Mouse (Mus musculus) neural tube, embryonic 11.5 days (tissue): ENCODE measurements at regions not wholly inside any gene's neighbourhood (a gene's known extent, or its start where the extent isn't known, plus 50 kb on each side); places are given as distances from the start of the nearest gene placed in this dataset.

ENCODE experiments used
- ATAC-seq: fragments of 200-750 bp; cut with Nextera tagmentation; 2 replicates; pipeline ENCODE4 v1.8.0; 2017; ENCODE audit warnings: moderate number of reproducible peaks, mild to moderate bottlenecking, moderate TSS enrichment, moderate library complexity; ENCODE audit not compliant: insufficient read depth, low FRiP score, low TSS enrichment
- DNase-seq: peaks from one replicate; pipeline ENCODE4 v3.0.0-alpha.2; 2015; ENCODE audit warnings: low spot score
- H3K27ac ChIP-seq: fragments of 300-500 bp; sonication (generic); 2 replicates; pipeline ENCODE4 v1.5.1; 2014; ENCODE audit warnings: low read depth, mild to moderate bottlenecking, low read length
- H3K27me3 ChIP-seq: fragments of 300-500 bp; sonication (generic); 2 replicates; pipeline ENCODE4 v1.6.1; 2014; ENCODE audit warnings: mild to moderate bottlenecking, low read length, mixed read lengths; ENCODE audit not compliant: control insufficient read depth, insufficient read depth
- H3K36me3 ChIP-seq: fragments of 300-500 bp; sonication (generic); 2 replicates; pipeline ENCODE4 v1.6.1; 2014; ENCODE audit warnings: mild to moderate bottlenecking, low read length, moderate library complexity, mixed read lengths; ENCODE audit not compliant: control insufficient read depth, insufficient read depth
- H3K4me1 ChIP-seq: fragments of 300-500 bp; sonication (generic); 2 replicates; pipeline ENCODE4 v1.6.1; 2014; ENCODE audit warnings: low read length, mixed read lengths; ENCODE audit not compliant: control insufficient read depth, insufficient read depth
- H3K4me2 ChIP-seq: fragments of 300-500 bp; sonication (generic); 2 replicates; pipeline ENCODE4 v1.6.1; 2014; ENCODE audit warnings: low read depth, mild to moderate bottlenecking, moderate library complexity
- H3K4me3 ChIP-seq: fragments of 300-500 bp; sonication (generic); 2 replicates; pipeline ENCODE4 v1.5.1; 2014; ENCODE audit warnings: low read depth, low read length
- H3K9ac ChIP-seq: fragments of 300-500 bp; sonication (generic); 2 replicates; pipeline ENCODE4 v1.6.1; 2014; ENCODE audit warnings: mild to moderate bottlenecking, low read length
- H3K9me3 ChIP-seq: fragments of 300-500 bp; sonication (generic); 2 replicates; pipeline ENCODE4 v1.6.1; 2016; ENCODE audit warnings: low read length; ENCODE audit not compliant: control insufficient read depth
- WGBS: fragments of 180-500 bp; shearing (Covaris S2); extraction: QIAGEN DNeasy Blood & Tissue Kit; methylation state at CpG from one replicate; pipeline ENCODE4 v1.1.7; 2014; 5-methylcytosine and 5-hydroxymethylcytosine counted together

GRCm38 (mm10) chr13:70127310-70127709 lies 325.1 kb downstream of the Med10 start:
- Histone ChIP-seq H3K4me2 (no peak overlapping the region), H3K27ac (no peak overlapping the region), H3K4me3 (no peak overlapping the region), H3K9me3 (no peaks in the 10 kb centered on the region), H3K27me3 (no peaks in the 10 kb centered on the region), H3K4me1 (0 out of 2 replicates have a peak, but pooled peaks cover 7% of the 10 kb centered on the region), H3K9ac (no peak overlapping the region), H3K36me3 (no peaks in the 10 kb centered on the region)
- ATAC-seq (no peak), DNase-seq (no peak)
- WGBS = 89% methylated on average over 4 of the region's 4 CpGs

DNA sequence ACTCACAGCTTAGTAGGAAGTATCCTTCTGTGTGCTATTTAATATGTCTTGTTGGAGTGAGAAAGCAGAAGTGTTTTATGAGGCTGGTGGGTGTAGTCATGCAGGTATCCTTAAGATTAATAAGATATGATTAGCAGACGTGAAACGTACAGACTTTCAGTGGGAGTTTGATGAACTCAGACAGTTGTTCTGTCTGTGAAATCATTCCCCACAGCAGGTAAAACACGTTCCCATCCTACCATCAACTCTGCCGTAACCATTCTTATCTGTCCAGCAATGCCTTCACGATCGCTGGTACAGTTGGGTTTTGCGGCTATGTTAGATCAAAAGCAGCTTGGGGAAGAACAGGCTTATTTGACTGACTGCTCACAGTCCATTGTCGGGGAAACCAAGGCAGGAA lies 332.3 kb downstream of the Med10 start:
- ATAC-seq (no peak), DNase-seq (no peak)
- no peak overlapping the region for H3K9ac ChIP-seq
- H3K4me2 ChIP-seq = no peak overlapping the region
- H3K4me3 ChIP-seq = no peak overlapping the region
- H3K9me3 ChIP-seq = no peaks in the 10 kb centered on the region
- 91% methylated on average over 8 of the region's 8 CpGs for WGBS
- H3K4me1 ChIP-seq = no peaks in the 10 kb centered on the region
- H3K36me3 ChIP-seq = no peaks in the 10 kb centered on the region
- H3K27ac ChIP-seq = no peak overlapping the region
- H3K27me3 ChIP-seq = no peaks in the 10 kb centered on the region

DNA sequence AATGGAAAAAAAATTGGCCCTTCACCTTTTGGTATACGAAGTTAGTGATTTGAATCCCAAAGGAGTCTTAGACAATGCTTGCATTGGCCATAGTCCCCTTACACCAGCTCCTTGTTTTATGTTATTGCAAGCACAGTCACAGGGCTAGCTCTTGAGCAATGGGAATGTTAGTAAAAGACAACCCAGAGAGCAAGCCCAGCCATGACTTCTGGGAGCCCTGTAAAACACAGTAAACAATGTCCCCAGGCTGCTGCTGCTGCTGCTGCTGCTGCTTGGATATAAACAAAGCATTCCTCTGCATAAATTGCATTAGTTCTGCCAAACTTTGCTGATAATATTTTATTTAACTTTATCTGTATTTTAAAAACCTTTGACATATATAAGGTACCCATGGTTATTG lies 334.0 kb downstream of the Med10 start:
- H3K4me1 ChIP-seq = no peaks in the 10 kb centered on the region
- ATAC-seq (no peak), DNase-seq (no peak)
- no peaks in the 10 kb centered on the region for H3K27me3 ChIP-seq
- H3K4me3 ChIP-seq = no peak overlapping the region
- 78% methylated on average over 1 of the region's 1 CpGs for WGBS
- no peaks in the 10 kb centered on the region for H3K9me3 ChIP-seq
- no peak overlapping the region for H3K9ac ChIP-seq
- H3K4me2 ChIP-seq = no peak overlapping the region
- H3K27ac ChIP-seq = no peak overlapping the region
- H3K36me3 ChIP-seq = no peaks in the 10 kb centered on the region

GRCm38 (mm10) chr13:70144461-70144860 lies 342.3 kb downstream of the Med10 start:
- Histone ChIP-seq H3K9me3 (no peaks in the 10 kb centered on the region), H3K27me3 (no peaks in the 10 kb centered on the region), H3K27ac (no peak overlapping the region), H3K36me3 (no peaks in the 10 kb centered on the region), H3K4me3 (no peak overlapping the region), H3K4me2 (no peak overlapping the region), H3K9ac (no peak overlapping the region), H3K4me1 (0 out of 2 replicates have a peak, but pooled peaks cover 1% of the 10 kb centered on the region)
- no peak for DNase-seq
- no peak for ATAC-seq
- WGBS = 91% methylated on average over 4 of the region's 4 CpGs

DNA sequence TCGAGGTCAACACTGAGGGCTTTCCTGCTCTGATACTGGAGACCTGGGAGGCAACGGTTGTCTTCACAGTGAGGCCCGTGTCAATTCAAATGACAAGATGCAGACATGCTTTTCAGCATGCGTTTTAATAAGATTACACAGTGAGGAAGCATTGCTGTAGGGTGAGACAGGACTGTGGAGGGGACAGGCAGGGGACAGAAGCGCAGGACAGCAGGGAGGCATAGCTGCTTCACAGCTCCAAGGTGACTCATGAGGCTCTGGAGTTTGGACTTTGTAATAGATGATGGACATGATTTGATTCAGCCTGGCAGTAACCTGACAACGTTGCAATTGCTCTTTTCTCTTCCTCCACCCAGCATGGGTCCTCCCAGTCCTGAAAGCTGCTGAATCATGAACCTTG lies 343.3 kb downstream of the Med10 start:
- DNase-seq = no peak
- H3K4me3 ChIP-seq = no peak overlapping the region
- ATAC-seq = no peak
- no peaks in the 10 kb centered on the region for H3K27me3 ChIP-seq
- H3K4me1 ChIP-seq = 0 out of 2 replicates have a peak, but pooled peaks cover 3% of the 10 kb centered on the region
- H3K27ac ChIP-seq = no peak overlapping the region
- no peak overlapping the region for H3K4me2 ChIP-seq
- H3K36me3 ChIP-seq = no peaks in the 10 kb centered on the region
- H3K9me3 ChIP-seq = no peaks in the 10 kb centered on the region
- 72% methylated on average over 6 of the region's 6 CpGs for WGBS
- no peak overlapping the region for H3K9ac ChIP-seq

GRCm38 (mm10) chr13:70149041-70149898 lies 347.1 kb downstream of the Med10 start:
- no peak for DNase-seq

GRCm38 (mm10) chr13:70149899-70150184 lies 347.6 kb downstream of the Med10 start:
- 0 out of 2 replicates have a peak, but pooled peaks cover 3% of the 10 kb centered on the region for H3K4me1 ChIP-seq
- no peak for DNase-seq
- no peak overlapping the region for H3K9ac ChIP-seq
- H3K4me3 ChIP-seq = no peak overlapping the region
- no peaks in the 10 kb centered on the region for H3K27me3 ChIP-seq
- H3K27ac ChIP-seq = no peak overlapping the region
- 0 out of 2 replicates have a peak, but pooled peaks have one; percentile 16 for ATAC-seq
- no peak overlapping the region for H3K4me2 ChIP-seq
- H3K9me3 ChIP-seq = no peaks in the 10 kb centered on the region; the same call in 1 of the 2 replicates
- H3K36me3 ChIP-seq = no peaks in the 10 kb centered on the region
- WGBS = 30% methylated on average over 10 of the region's 10 CpGs

More at GRCm38 (mm10) chr13:70149041-70149898, 347.1 kb downstream of the Med10 start:
- Histone ChIP-seq H3K4me2 (no peak overlapping the region), H3K9ac (no peak overlapping the region), H3K9me3 (no peaks in the 10 kb centered on the region; the same call in 1 of the 2 replicates), H3K4me1 (0 out of 2 replicates have a peak, but pooled peaks cover 3% of the 10 kb centered on the region), H3K27ac (no peak overlapping the region), H3K36me3 (no peaks in the 10 kb centered on the region), H3K27me3 (no peaks in the 10 kb centered on the region), H3K4me3 (no peak overlapping the region)
- 21% methylated on average over 8 of the region's 8 CpGs for WGBS
- peak; percentile 38; the same call in 1 of the 2 replicates for ATAC-seq

- H3K27ac ChIP-seq = no peak overlapping the region
- no peak overlapping the region for H3K9ac ChIP-seq
- H3K4me1 ChIP-seq = 0 out of 2 replicates have a peak, but pooled peaks cover 3% of the 10 kb centered on the region
- no peaks in the 10 kb centered on the region for H3K27me3 ChIP-seq
- no peak overlapping the region for H3K4me2 ChIP-seq
- no peak for DNase-seq
- H3K4me3 ChIP-seq = no peak overlapping the region
- no peak for ATAC-seq
- H3K36me3 ChIP-seq = no peaks in the 10 kb centered on the region
- H3K9me3 ChIP-seq = no peaks in the 10 kb centered on the region; the same call in 1 of the 2 replicates
- 82% methylated on average over 8 of the region's 8 CpGs for whole genome bisulfite sequencing
These were observed 350.9 kb downstream of the Med10 start for GRCm38 (mm10) chr13:70153062-70153461.

DNA sequence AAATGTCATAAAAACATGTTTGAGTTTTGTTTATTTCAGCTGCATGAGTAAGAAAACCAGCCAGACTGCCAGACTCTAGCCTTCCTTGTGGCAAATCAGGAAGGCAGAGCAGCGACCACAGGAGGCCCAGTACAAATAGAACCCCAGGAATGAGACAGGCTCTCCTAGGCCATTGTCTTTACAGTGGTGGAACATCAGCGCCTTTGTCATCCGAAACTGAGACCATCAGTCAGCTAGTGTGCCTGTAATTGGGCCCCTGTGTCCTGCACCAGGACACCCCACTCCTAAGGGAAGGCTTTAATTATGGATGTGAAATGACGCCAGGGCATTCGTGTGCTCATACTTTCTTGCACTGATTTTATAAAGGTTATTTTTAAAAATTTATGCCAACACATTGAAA lies 353.4 kb downstream of the Med10 start:
- no peaks in the 10 kb centered on the region for H3K4me1 ChIP-seq
- no peak overlapping the region for H3K9ac ChIP-seq
- 46% methylated on average over 5 of the region's 5 CpGs for WGBS
- H3K4me3 ChIP-seq = no peak overlapping the region
- H3K9me3 ChIP-seq = no peaks in the 10 kb centered on the region; the same call in 1 of the 2 replicates
- no peaks in the 10 kb centered on the region for H3K36me3 ChIP-seq
- ATAC-seq = no peak
- H3K27ac ChIP-seq = no peak overlapping the region
- no peaks in the 10 kb centered on the region for H3K27me3 ChIP-seq
- DNase-seq = no peak
- H3K4me2 ChIP-seq = no peak overlapping the region
